Mouse (Mus musculus): ENCODE data around the gene Mal. TPM values are rescaled to one million over a fixed set of nuclear protein-coding genes. Genes with fewer than 3 reads are reported as not detected.

Gene Mal
- polyA plus RNA-seq (2014; fragmentation: Illumina TruSeq; extraction: RNeasy Lipid Tissue Mini Kit (QIAGEN cat#74804); ENCODE audit: low read depth, low replicate concordance), result 13.2 TPM

GRCm38 (mm10) chr2:127656086-127656720, at the start of gene Mal:
Gene Mal (minus strand): TSS chr2:127656695.

GRCm38 (mm10) chr2:127586694-127587513, 69.6 kb downstream of the Mal start, which contains the start of the genes Zfp661 and Mrps5:
Gene Zfp661 (minus strand): TSS chr2:127587094.
Gene Mrps5 (plus strand): TSS chr2:127587222.

Other genes with a start within 250 kb of the Mal start
- gene Gpat2, start 231.5 kb downstream of the Mal start, polyA plus RNA-seq (2014; fragmentation: Illumina TruSeq; extraction: RNeasy Lipid Tissue Mini Kit (QIAGEN cat#74804); ENCODE audit: low read depth, low replicate concordance), result 0.16 TPM
- gene Fahd2a, start 212.1 kb downstream of the Mal start, polyA plus RNA-seq (2014; fragmentation: Illumina TruSeq; extraction: RNeasy Lipid Tissue Mini Kit (QIAGEN cat#74804); ENCODE audit: low read depth, low replicate concordance), result 40.6 TPM
- gene Kcnip3, start 134.6 kb downstream of the Mal start, polyA plus RNA-seq (2014; fragmentation: Illumina TruSeq; extraction: RNeasy Lipid Tissue Mini Kit (QIAGEN cat#74804); ENCODE audit: low read depth, low replicate concordance), result 1.2 TPM
- gene Prom2, start 115.2 kb downstream of the Mal start, polyA plus RNA-seq (2014; fragmentation: Illumina TruSeq; extraction: RNeasy Lipid Tissue Mini Kit (QIAGEN cat#74804); ENCODE audit: low read depth, low replicate concordance), result not detected
- 2.4 TPM for gene Zfp661, start 69.6 kb downstream of the Mal start, polyA plus RNA-seq (2014; fragmentation: Illumina TruSeq; extraction: RNeasy Lipid Tissue Mini Kit (QIAGEN cat#74804); ENCODE audit: low read depth, low replicate concordance)
- 109 TPM for gene Mrps5, start 69.5 kb downstream of the Mal start, polyA plus RNA-seq (2014; fragmentation: Illumina TruSeq; extraction: RNeasy Lipid Tissue Mini Kit (QIAGEN cat#74804); ENCODE audit: low read depth, low replicate concordance)
- gene Mall, start 73.2 kb upstream of the Mal start, polyA plus RNA-seq (2014; fragmentation: Illumina TruSeq; extraction: RNeasy Lipid Tissue Mini Kit (QIAGEN cat#74804); ENCODE audit: low read depth, low replicate concordance), result 5.9 TPM
- 14.5 TPM for gene Nphp1, start 132.2 kb upstream of the Mal start, polyA plus RNA-seq (2014; fragmentation: Illumina TruSeq; extraction: RNeasy Lipid Tissue Mini Kit (QIAGEN cat#74804); ENCODE audit: low read depth, low replicate concordance)
- 56.3 TPM for gene Mtln, start 135.8 kb upstream of the Mal start, polyA plus RNA-seq (2014; fragmentation: Illumina TruSeq; extraction: RNeasy Lipid Tissue Mini Kit (QIAGEN cat#74804); ENCODE audit: low read depth, low replicate concordance)
- gene Bub1, start 175.2 kb upstream of the Mal start, polyA plus RNA-seq (2014; fragmentation: Illumina TruSeq; extraction: RNeasy Lipid Tissue Mini Kit (QIAGEN cat#74804); ENCODE audit: low read depth, low replicate concordance), result not detected
- not detected for gene Acoxl, start 182.2 kb upstream of the Mal start, polyA plus RNA-seq (2014; fragmentation: Illumina TruSeq; extraction: RNeasy Lipid Tissue Mini Kit (QIAGEN cat#74804); ENCODE audit: low read depth, low replicate concordance)